Mouse (Mus musculus): Measurements from ENCODE around the gene Kmt5a.
"Not testable (repeated sequence)": the region's sequence is repeated elsewhere in the genome, so short reads cannot be mapped to it uniquely, and the experiment has no call there.

Gene Kmt5a

GRCm38 (mm10) chr5:124446301-124446881 lies 6.7 kb downstream of the Kmt5a start:
- DNase-seq: peak; percentile 50 to 65

GRCm38 (mm10) chr5:124449494-124449893 lies 9.8 kb downstream of the Kmt5a start:
- no peak for DNase-seq

GRCm38 (mm10) chr5:124450051-124450450 lies 10.3 kb downstream of the Kmt5a start:
- peak; percentile 49 to 54 for DNase-seq

GRCm38 (mm10) chr5:124450641-124451340 lies 11.1 kb downstream of the Kmt5a start:
- DNase-seq: no peak

DNA sequence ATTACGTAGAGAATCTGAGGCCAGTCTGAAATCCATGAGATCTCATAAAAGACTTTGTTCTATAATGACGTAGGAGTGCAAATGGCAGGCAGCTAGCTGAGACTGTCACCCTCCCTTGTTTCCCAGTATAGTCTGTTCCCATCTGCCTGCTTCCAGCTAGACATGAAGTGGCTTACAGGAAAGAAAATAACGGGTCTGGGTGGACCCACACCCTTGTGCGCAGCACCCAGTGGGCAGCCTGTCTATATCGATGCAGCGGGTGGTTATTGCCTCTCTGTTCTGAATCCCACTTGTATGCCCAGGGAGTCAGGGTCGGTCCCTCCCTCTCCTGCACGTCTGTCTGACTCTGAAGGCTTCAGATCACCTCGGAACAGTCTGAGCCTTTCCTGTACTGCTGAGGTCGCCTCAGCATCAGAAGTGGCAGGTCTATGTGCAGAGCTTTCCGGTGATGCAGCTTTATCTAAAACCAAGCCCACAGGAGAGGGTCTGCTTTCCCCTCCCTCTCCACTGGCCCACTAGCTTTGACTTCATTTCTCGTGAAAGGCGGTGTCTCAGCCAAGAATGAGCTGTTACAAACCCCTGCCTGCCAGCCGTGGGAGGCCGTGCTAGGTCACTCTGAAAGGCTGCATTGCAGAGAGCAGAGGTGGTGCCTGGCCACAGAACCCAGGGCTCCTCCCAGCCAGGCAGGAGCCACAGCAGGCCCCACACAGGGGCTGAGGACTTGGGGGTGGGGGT lies 12.9 kb downstream of the Kmt5a start:
- DNase-seq: peak; percentile 55 to 61

DNA sequence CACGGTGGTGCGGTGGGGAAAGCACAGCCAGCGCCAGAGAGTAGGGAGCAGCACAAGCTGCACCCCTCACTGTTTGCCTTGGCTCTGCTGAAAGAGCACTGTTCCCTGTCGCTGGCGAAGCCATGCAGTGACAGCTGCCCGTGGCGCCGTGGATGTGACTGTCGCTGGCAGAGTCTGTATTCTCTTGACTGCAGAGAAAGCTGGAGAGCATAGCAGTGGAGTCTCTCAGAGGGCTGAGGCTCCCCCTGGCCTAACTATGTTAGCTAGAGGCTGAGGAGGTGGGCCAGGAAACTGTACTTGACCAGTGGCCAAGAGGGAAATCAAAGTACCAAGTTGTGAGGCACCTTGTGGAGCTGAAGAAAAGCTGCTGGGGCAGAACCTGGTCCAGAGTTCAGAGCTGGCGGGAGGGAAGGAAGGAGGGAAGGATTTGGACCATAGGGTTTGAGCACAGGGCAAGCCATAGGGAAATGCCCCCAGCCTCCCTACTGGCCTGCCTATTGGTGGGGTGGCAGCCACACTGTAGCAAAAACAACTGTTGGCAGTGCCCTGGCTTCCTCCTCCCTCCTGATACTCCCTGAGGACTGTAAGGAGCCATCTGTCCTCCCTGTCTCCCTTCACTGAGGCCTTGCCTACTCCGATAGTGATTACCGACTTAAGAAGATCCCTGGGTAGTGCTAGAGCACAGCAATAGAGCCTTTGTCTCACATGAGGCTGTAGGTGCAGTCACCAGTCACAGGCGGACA lies 13.8 kb downstream of the Kmt5a start:
- DNase-seq: peak; percentile 71 to 73

GRCm38 (mm10) chr5:124454082-124454419 lies 14.3 kb downstream of the Kmt5a start:
- DNase-seq: peak in 1 of 2 experiments; percentile 48

DNA sequence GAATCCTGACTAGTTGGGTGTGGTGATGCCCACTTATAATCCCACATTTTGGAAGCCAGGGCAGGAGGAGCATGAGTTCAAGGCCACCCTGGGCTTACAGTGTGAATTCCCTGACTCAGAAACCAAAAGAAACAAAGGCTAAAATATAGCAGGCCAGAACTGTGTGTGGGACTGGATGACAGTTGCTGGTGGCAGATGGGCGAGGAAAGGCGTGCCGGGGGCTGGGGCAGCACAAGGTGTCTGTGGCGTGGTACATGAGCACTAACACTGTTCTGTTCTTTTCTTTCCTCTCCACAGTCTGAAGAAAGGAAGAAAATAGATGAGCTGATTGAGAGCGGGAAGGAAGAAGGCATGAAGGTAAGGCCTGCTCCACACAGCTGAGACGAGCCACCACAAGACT lies 17.0 kb downstream of the Kmt5a start:
- no peak for DNase-seq

GRCm38 (mm10) chr5:124460922-124461321 lies 21.2 kb downstream of the Kmt5a start:
- not testable (repeated sequence) for DNase-seq

DNA sequence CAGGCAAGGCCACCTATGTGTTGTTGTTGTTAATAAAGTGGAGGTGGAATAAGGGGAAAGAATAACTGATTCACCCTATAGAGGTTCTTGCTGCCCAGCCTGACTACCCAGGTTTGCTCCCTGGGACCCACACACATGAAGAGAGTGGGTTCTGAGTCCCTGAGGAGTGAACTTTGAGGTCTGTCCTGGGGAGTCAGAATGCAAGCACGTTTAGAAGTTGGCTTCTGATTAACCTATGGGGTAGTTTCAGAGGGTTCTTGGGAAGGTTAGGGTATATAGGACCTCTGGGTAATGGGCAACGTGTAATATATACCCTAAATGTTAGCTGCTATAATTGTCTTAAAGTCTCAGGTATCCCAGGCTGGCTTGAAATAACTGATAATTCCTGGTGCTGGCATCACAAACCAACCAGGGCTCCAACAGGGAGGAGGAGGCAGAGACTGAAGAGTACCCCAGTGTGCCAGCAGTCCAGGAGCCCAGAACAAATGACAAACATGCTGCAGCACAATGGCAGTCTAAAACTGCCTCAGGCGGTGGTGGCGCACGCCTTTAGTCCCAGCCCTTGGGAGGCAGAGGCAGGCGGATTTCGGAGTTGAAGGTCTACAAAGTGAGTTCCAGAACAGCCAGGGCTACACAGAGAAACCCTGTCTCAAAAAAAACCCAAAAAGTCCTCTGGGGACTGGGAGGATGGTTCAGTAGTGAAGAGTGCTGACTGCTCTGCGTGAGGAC lies 22.7 kb downstream of the Kmt5a start:
- DNase-seq: no peak

- DNase-seq: no peak
These were observed 23.7 kb downstream of the Kmt5a start for GRCm38 (mm10) chr5:124463462-124463861.

DNA sequence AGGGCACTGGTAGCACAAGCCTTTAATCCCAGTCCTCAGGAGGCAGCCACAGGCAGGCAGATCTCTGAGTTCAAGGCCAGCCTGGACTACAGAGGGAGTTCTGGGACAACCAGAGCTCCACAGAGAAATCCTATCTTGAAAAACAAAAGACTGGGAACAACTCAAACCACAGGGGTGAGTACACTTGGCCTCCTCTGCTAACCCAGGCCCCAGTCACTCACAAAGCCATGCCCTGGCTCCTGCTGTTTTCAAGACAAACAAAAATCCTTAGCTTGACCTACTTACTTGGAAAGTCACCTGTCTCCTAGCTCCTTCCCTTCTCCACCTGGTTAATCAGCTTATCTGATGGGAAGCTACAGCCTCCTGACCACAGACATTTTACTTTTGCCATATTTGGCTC lies 25.2 kb downstream of the Kmt5a start:
- DNase-seq: no peak

DNA sequence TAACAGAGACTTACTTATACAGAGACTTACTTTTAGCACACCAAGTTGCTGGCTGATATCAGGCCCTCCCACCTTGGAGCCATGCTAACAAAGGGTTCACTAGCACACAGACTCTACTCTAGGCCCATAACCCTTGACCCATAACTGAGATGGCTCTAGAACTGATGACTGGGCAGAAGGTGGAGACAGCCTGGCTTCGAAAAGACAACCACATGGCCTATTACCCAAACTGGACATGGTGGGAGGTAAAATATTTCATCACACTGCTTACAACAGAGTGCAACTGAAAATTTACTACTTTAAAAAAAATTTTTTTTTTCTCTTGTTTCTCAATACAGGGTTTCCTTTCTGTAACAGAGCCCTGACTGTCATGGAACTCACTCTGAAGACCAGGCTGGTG lies 28.0 kb downstream of the Kmt5a start:
- no peak for DNase-seq

DNA sequence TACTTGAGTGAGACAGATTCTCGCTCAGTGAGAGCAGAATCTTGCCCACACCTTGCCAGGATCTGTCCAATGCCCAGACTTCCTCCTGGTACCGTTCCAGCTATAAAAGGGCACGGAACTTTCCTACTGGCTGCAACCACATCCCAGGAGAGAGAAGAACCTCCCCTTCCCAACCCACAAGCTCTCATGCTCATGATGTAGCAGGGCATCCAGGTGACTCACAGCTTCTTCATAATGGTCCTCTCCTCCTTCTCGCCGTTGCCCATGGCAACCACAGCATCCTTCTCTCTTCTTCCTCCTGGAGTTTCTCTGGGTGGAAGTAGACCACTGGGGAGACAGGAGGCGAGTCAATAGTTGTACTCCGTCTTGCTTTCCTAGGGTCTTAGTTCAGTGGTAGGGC lies 28.6 kb downstream of the Kmt5a start:
- no peak for DNase-seq

- no peak for DNase-seq
These were observed 29.8 kb downstream of the Kmt5a start for GRCm38 (mm10) chr5:124469486-124469885.

DNA sequence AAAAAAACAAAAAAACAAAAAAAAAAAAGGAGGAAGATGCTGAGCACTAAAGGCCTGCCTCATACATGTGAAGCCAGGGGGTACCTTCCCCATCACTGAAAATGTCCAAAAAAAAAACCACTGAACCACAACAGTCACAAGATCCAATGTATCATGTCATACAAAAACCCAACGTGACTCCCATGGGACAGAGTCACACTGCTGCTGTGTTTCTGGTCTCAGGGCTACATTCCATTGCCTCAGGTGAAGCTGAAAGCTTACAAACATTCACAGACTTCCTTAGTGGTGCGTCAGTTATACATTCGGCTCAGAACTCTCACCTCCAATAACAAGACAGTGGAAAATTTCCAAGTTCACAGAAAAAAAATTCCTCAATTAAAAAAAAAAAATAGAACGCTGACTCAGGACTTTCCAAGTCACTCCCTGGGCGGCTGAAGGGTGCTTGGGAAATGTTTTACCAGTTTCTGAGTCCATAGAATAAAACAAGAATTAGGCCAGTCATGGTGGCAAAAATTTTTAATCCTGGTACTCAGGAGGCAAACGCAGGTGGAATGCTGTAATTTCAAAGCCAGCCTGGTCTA lies 31.0 kb downstream of the Kmt5a start:
- DNase-seq: no peak

DNA sequence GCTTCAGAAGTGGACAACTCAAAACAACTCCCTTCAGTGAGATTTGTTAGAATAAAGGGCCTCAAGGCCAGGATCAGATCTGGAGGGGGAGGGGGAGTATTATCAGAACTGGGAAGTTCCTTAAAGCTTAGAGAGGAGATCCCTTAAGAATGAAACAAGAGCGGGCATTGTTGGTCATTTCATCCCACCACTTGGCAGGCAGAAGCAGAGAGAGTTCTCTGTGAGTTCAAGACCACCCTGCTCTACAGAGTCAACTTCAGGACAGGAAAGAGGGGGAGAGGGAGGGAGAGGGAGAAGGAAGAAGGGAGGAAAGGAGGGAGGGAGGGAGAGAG lies 39.1 kb downstream of the Kmt5a start:
- no peak for DNase-seq

- DNase-seq: no peak
These were observed 40.4 kb downstream of the Kmt5a start for GRCm38 (mm10) chr5:124480119-124480518.

DNA sequence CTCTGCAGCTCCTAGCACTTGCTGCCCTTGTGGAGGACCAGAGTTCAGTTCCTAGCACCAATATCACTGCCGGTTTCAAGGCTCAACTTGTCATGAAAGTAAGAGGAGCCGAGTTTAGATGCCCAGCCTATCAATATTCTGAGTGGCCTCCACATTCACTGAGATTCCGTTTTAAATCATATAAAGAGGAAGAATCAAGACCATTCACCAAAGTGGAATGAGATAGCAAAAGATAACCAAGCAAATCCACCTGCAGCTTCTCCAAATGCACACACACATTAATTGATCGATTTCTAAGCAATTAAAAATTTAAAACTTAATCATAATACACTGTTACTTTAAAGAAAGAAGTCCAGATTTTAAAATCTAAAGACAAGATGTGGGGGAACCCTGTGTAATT lies 42.0 kb downstream of the Kmt5a start:
- DNase-seq: no peak

GRCm38 (mm10) chr5:124482436-124482965 lies 42.8 kb downstream of the Kmt5a start:
- DNase-seq: peak; percentile 37 to 64

- peak; percentile 94 to 95 for DNase-seq
These were observed 43.4 kb downstream of the Kmt5a start, which contains the start of gene Snrnp35 for GRCm38 (mm10) chr5:124482966-124483654. Gene Snrnp35, plus strand, starts transcription at chr5:124483134.

All from cerebellum, postnatal 25 days (tissue).